Mouse (Mus musculus) heart, postnatal 4 days (tissue): Measurements from ENCODE around the gene Cdkn2d. TPM values are rescaled to one million over a fixed set of nuclear protein-coding genes. Genes with fewer than 3 reads are reported as not detected.
"Not testable (repeated sequence)": the region's sequence is repeated elsewhere in the genome, so short reads cannot be mapped to it uniquely, and the experiment has no call there.

Experiments used
- DNase-seq: peaks from one replicate; pipeline ENCODE4 v3.0.0; 2021
- total RNA-seq, 2 experiments: library from RNA; stranded (reverse); gene quantifications; 2 replicates each; pipeline ENCODE4 v1.2.3; 2021

Cdkn2d gene
- total RNA-seq, 2 experiments from 2014 or later: 49.5 to 54.6 TPM

- no peak for DNase-seq
Measured at GRCm38 (mm10) chr9:21274336-21274735, 16.9 kb downstream of the Cdkn2d start.

GRCm38 (mm10) chr9:21273520-21274228 lies 17.5 kb downstream of the Cdkn2d start:
- DNase-seq: no peak

- DNase-seq: no peak
Measured at GRCm38 (mm10) chr9:21273094-21273493, 18.1 kb downstream of the Cdkn2d start.

- no peak for DNase-seq
Measured at GRCm38 (mm10) chr9:21272391-21272790, 18.8 kb downstream of the Cdkn2d start.

GRCm38 (mm10) chr9:21269590-21269989 lies 21.6 kb downstream of the Cdkn2d start:
- not testable (repeated sequence) for DNase-seq

- no peak for DNase-seq
Measured at GRCm38 (mm10) chr9:21268305-21268704, 22.9 kb downstream of the Cdkn2d start.

GRCm38 (mm10) chr9:21266889-21267288 lies 24.3 kb downstream of the Cdkn2d start:
- DNase-seq: no peak

- DNase-seq: no peak
Measured at GRCm38 (mm10) chr9:21265611-21266010, 25.6 kb downstream of the Cdkn2d start.

- peak; percentile 100 for DNase-seq
Measured at GRCm38 (mm10) chr9:21265000-21265561, 26.1 kb downstream of the Cdkn2d start, which contains the start of gene Atg4d. Atg4d (plus strand) TSS chr9:21265293.

GRCm38 (mm10) chr9:21264272-21264999 lies 26.8 kb downstream of the Cdkn2d start:
- no peak for DNase-seq

- DNase-seq: no peak
Measured at GRCm38 (mm10) chr9:21261831-21262230, 29.4 kb downstream of the Cdkn2d start.

GRCm38 (mm10) chr9:21260491-21261040 lies 30.6 kb downstream of the Cdkn2d start:
- no peak for DNase-seq

- not testable (repeated sequence) for DNase-seq
Measured at GRCm38 (mm10) chr9:21256349-21256748, 34.9 kb downstream of the Cdkn2d start.

GRCm38 (mm10) chr9:21254690-21255089 lies 36.5 kb downstream of the Cdkn2d start:
- DNase-seq: no peak

GRCm38 (mm10) chr9:21251116-21251735 lies 40.0 kb downstream of the Cdkn2d start:
- no peak for DNase-seq

GRCm38 (mm10) chr9:21250509-21250908 lies 40.7 kb downstream of the Cdkn2d start:
- no peak for DNase-seq

- no peak for DNase-seq
Measured at GRCm38 (mm10) chr9:21249629-21250508, 41.3 kb downstream of the Cdkn2d start.

- peak; percentile 55 for DNase-seq
Measured at GRCm38 (mm10) chr9:21248326-21248725, 42.9 kb downstream of the Cdkn2d start, which contains the start of gene S1pr5. S1pr5 (minus strand) TSS chr9:21248443.

GRCm38 (mm10) chr9:21246342-21246741 lies 44.9 kb downstream of the Cdkn2d start:
- DNase-seq: no peak

- DNase-seq: no peak
Measured at GRCm38 (mm10) chr9:21245113-21245487, 46.1 kb downstream of the Cdkn2d start.

GRCm38 (mm10) chr9:21244428-21245112 lies 46.6 kb downstream of the Cdkn2d start:
- DNase-seq: peak; percentile 31
